Mouse (Mus musculus): Measurements from ENCODE around the gene Btnl1.

The Btnl1 gene

DNA sequence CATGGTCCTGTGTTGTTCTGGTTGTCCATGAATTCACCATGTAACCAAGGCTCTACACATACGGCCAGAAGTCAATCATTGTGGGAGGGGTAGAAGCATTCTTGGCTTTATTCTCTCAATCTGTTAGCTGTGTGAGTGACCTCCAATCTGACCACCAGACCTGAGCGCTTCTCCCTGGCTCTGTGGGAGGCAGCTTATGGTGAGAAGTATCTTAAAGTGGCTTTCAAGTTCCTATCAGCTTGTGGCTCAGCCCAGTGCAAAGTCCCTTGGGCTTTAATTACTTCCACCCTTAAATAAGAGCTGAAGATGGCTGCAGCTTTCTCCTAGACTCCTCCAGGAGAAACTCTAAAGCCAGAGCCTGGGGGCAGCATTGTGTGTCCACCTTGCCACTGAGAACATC, at the start of gene Btnl1:
Btnl1 (plus strand) TSS at position 286 of the 400 bp plus-strand sequence.
- no peak for DNase-seq (ENCODE audit: low spot score in 2 of 2)

GRCm38 (mm10) chr17:34329807-34330206, 47.1 kb upstream of the Btnl1 start:
- DNase-seq (ENCODE audit: low spot score in 2 of 2) = no peak

- DNase-seq (ENCODE audit: low spot score in 2 of 2) = no peak
Measured at GRCm38 (mm10) chr17:34331200-34331599, 45.7 kb upstream of the Btnl1 start.

GRCm38 (mm10) chr17:34340619-34341402, 36.1 kb upstream of the Btnl1 start:
- no peak for DNase-seq (ENCODE audit: low spot score in 2 of 2)

DNA sequence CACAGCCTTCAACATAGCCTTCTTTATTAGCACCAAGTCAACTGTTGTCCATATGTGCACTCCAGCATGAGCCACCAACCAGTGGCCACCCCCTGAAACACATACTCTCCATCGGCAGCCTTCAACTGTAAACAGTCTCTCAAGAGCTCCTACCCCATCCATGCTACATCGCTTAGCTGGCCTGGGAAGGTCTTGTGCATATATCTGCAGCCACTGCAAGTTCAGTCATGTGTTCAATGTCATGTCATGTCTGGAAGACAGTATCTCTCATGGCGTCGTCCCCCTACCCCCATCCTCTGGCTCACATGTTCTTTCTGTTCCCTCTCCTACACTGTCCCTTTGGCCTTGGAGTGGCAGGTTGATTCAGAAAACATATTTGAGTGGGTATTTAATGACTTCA, 32.0 kb upstream of the Btnl1 start:
- DNase-seq (ENCODE audit: low spot score in 2 of 2) = no peak

GRCm38 (mm10) chr17:34345486-34345885, 31.4 kb upstream of the Btnl1 start:
- DNase-seq (ENCODE audit: low spot score in 2 of 2) = no peak

- no peak for DNase-seq (ENCODE audit: low spot score in 2 of 2)
Measured at GRCm38 (mm10) chr17:34346041-34346440, 30.9 kb upstream of the Btnl1 start.

DNA sequence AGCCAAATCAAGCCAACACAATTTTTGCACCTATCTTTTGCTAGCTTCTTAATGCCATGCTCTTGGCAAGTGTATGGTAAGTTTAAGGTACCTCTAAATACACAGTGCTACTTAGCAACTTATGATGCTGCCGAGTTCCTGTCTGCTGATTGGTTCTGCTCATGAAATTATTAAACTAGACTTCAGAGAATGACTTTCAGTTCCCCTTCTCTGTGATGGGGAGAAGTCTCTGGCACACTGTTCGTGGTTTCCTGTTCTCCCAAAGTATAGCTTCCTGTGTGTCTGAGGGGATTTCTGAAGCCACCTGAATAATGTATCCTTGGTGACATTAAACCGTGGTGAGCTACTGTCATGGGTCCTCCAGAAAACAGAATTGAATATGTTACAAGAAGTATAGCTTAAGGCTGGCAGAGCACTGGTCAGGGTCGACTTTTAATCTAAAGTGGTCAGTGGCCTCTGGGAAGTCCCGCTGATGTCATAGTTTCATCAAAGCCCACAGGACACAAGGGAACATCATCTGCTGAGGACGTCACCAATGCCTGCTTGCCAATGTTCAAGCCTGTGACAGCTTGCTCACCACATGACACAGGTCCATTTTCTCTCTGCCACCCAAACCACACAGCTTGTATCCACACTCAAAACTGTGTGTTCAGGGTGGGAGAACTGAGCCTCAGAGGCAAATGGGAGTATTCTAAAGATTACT, 29.2 kb upstream of the Btnl1 start:
- DNase-seq (ENCODE audit: low spot score in 2 of 2) = peak; percentile 44 to 48

GRCm38 (mm10) chr17:34349429-34349828, 27.5 kb upstream of the Btnl1 start:
- DNase-seq (ENCODE audit: low spot score in 2 of 2) = peak; percentile 71 to 75

- DNase-seq (ENCODE audit: low spot score in 2 of 2) = no peak
Measured at GRCm38 (mm10) chr17:34354539-34354938, 22.4 kb upstream of the Btnl1 start, which contains the start of gene Btnl2. Gene Btnl2 (plus strand): TSS chr17:34354822.

- DNase-seq (ENCODE audit: low spot score in 2 of 2) = no peak
Measured at GRCm38 (mm10) chr17:34354940-34355339, 22.0 kb upstream of the Btnl1 start.

GRCm38 (mm10) chr17:34362954-34363546, 13.9 kb upstream of the Btnl1 start:
- no peak for DNase-seq (ENCODE audit: low spot score in 2 of 2)

GRCm38 (mm10) chr17:34363676-34364310, 13.1 kb upstream of the Btnl1 start:
- DNase-seq (ENCODE audit: low spot score in 2 of 2) = no peak

- no peak for DNase-seq (ENCODE audit: low spot score in 2 of 2)
Measured at GRCm38 (mm10) chr17:34365031-34365430, 11.9 kb upstream of the Btnl1 start.

DNA sequence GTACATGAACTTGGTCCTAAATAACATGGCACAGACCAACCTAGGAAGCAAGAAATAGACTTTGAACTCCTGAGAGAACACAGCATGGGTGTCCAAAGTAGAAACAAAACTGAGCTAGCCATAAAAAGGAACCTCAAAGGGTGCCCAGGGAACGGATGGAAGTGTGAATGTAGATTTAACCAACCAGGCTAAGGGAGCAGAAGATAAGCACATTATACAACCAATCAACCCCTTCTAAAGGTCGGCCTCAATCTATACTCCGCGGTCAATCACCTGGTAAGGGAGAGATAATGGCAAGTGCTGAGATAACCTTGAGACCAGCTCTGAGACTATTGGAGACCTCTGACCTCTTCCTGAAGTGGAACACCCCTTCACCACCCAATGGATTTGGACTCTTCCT, 6.4 kb upstream of the Btnl1 start:
- no peak for DNase-seq (ENCODE audit: low spot score in 2 of 2)

- no peak for DNase-seq (ENCODE audit: low spot score in 2 of 2)
Measured at GRCm38 (mm10) chr17:34373055-34373709, 3.8 kb upstream of the Btnl1 start.

DNA sequence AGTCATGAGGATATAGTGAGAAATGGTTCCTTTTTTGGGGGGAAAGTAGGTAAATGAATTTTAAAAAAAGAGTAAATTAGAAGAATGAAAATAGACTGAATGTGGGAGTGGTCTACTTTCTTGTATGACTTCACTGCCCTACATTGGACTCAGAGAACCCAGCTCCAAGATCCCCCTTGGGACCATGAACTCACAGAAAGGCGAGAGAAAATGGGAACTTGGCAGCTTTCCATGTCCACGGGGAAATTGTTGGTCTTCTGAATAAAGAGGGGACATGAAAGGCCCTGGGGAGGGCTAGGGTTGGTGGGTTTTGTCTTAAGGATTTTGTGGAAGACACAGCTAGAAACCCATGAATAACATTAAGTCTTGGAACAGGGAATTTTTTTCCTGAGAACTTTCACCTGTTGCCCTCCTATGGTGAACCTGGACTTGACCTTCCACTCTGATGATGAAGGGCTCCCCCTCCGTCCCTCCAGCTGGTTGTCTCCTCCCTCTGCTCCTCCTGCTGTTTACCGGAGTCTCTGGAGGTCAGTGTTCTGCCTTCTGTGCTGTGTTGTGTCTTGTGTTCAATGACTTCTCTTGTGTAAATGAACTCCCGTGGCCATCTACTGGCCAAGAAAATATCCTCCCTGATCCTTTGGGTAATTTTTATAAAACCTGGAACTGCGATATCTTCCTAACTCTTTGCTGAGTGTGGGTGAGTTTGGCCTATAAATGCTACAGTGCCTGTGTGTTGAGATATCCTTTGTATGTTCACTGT, 698 bp downstream of the Btnl1 start:
- no peak for DNase-seq (ENCODE audit: low spot score in 2 of 2)

GRCm38 (mm10) chr17:34378716-34379115, 1.8 kb downstream of the Btnl1 start:
- DNase-seq (ENCODE audit: low spot score in 2 of 2) = no peak

GRCm38 (mm10) chr17:34379451-34379850, 2.5 kb downstream of the Btnl1 start:
- DNase-seq (ENCODE audit: low spot score in 2 of 2) = no peak

GRCm38 (mm10) chr17:34381876-34382275, 4.9 kb downstream of the Btnl1 start:
- DNase-seq (ENCODE audit: low spot score in 2 of 2) = no peak

DNA sequence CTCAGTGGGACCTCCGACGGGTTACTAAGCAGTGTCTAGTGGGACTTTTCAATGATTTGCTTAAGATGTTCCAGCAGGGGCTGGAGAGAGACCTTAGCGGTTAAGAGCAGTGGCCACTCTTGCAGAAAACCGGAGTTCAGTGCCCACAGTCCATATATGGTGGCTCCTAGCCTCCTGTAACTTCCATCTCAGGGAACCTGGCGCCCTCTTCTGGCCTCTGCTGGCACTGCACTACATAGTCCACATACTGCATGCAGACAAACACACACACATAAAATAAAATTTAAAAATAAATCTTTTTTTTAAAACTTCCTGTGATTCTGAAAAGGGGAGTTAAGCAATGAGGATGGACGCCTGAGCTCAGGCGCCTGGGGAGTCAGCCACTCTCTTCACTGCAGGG, 6.3 kb downstream of the Btnl1 start:
- no peak for DNase-seq (ENCODE audit: low spot score in 2 of 2)
